21 mouse cellular contexts compared by ENCODE assay signal in the genomic region with DNA sequence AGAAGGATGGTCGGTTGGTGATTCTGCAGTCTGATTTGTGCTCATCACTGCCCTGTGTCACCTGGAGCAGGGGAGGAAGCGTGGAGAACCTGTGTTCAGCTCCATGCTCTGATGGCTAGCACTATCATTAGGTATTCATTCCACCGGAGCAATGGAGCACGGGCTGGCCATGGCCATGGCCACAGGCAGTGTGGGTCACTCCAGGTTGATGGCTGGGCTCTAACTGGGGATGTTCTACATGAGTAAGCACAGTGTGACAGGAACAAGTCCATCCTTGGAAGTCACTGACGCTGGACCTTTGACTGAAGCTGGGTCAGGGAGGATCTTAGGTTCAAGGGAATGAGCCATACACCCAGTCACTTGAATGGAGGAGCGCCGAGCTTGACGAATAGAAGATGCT.
DNase-seq lines count a peak whose midpoint lies in the region; ATAC-seq and TF ChIP-seq lines count a peak whose summit lies in the region.
"Had no signal": no experiment of that assay in that cellular context is flagged by ENCODE, and none has a peak within 500 bp of the region (broad histone marks: within the 10 kb centered on the region; RNA-seq: fewer than 3 reads in every experiment).

No protein-coding gene starts in this region.

- no peaks in the 10 kb centered on the region for H3K36me3 ChIP-seq in kidney, postnatal 0 days (ENCODE audit: insufficient read depth, low read length)
- H3K36me3 ChIP-seq: embryonic facial prominence, embryonic 13.5 days; forebrain, embryonic 12.5 days; G1E; heart, embryonic 13.5 days had no signal

- no peak overlapping the region for H3K4me3 ChIP-seq in kidney, postnatal 0 days (replicated peaks; ENCODE audit: low read depth, low read length)
- H3K4me3 ChIP-seq: embryonic facial prominence, embryonic 13.5 days; forebrain, embryonic 12.5 days; heart, embryonic 13.5 days had no signal

- H3K27me3 ChIP-seq in kidney, postnatal 0 days (ENCODE audit: insufficient read depth, low read length) = no peaks in the 10 kb centered on the region
- H3K27me3 ChIP-seq: embryonic facial prominence, embryonic 13.5 days; heart, embryonic 13.5 days had no signal

- H3K9me3 ChIP-seq in kidney, postnatal 0 days (replicated peaks; ENCODE audit: low read length) = no peaks in the 10 kb centered on the region
- H3K9me3 ChIP-seq: embryonic facial prominence, embryonic 13.5 days; forebrain, embryonic 12.5 days; heart, embryonic 13.5 days had no signal

- no peak overlapping the region for H3K9ac ChIP-seq in kidney, postnatal 0 days (ENCODE audit: low read depth, low read length)
- H3K9ac ChIP-seq: embryonic facial prominence, embryonic 13.5 days; forebrain, embryonic 12.5 days; heart, embryonic 13.5 days had no signal

- peak; percentile 94 for ATAC-seq in kidney, postnatal 0 days (replicated peaks; ENCODE audit: low FRiP score, low read depth)
- ATAC-seq: CD4-positive, CD25-positive, alpha-beta regulatory T cell, adult 4 months; forebrain, embryonic 16.5 days had no signal

- 51% methylated on average over 8 of the region's 8 CpGs for WGBS in kidney, postnatal 0 days

- peak; percentile 62 for DNase-seq in kidney, adult 11 months
- peak; percentile 63 for DNase-seq in kidney, adult 9 months
- no peak for DNase-seq in kidney, postnatal 0 days (ENCODE audit: low spot score)
- peak; percentile 51 to 54 for DNase-seq in kidney, postnatal 36 days
- DNase-seq in ovary, postnatal 14 days (ENCODE audit: low spot score) = no peak
- no peak for DNase-seq in thymus, postnatal 14 days
- DNase-seq in c-Kit-positive CD71-positive TER-119-positive erythroid progenitor cells, embryonic 14.5 days (ENCODE audit: low spot score) = no peak
- DNase-seq: adrenal gland, adult 8-10 months; B cell, adult 2 months; cerebellum, adult 11-12 months; cerebellum, adult 9-10 months; cerebellum, postnatal 36 days; gastrocnemius, postnatal 10 days; heart, adult 18-20 months; heart, postnatal 36 days had no signal

- TF ChIP-seq CTCF in kidney, postnatal 0 days (IDR thresholded peaks at IDR 0.05; ENCODE audit: low read depth) = no peak

- no peak overlapping the region for H3K4me2 ChIP-seq in kidney, postnatal 0 days (ENCODE audit: low read length)
- H3K4me2 ChIP-seq: embryonic facial prominence, embryonic 13.5 days; forebrain, embryonic 12.5 days; heart, embryonic 13.5 days had no signal

- H3K27ac ChIP-seq in kidney, postnatal 0 days = no peak overlapping the region
- H3K27ac ChIP-seq: embryonic facial prominence, embryonic 13.5 days; forebrain, embryonic 12.5 days; heart, embryonic 13.5 days had no signal

- H3K4me1 ChIP-seq in kidney, postnatal 0 days (replicated peaks; ENCODE audit: insufficient read depth, low read length) = 0 out of 2 replicates have a peak, but pooled peaks cover 12% of the 10 kb centered on the region

Comparison
In these comparisons a context has a peak if more than half of its experiments do, and no peak if none do; other contexts are left out.
1. DNase-seq: peak in kidney, adult 11 months (single experiment), kidney, adult 9 months (single experiment) and kidney, postnatal 36 days (2 of 2); none in kidney, postnatal 0 days (single experiment), ovary, postnatal 14 days (single experiment), thymus, postnatal 14 days (single experiment) and c-Kit-positive CD71-positive TER-119-positive erythroid progenitor cells, embryonic 14.5 days (single experiment).